Mouse (Mus musculus): ENCODE results near the gene Hunk. TPM values are rescaled to one million over a fixed set of nuclear protein-coding genes. Genes with fewer than 3 reads are reported as not detected.

The Hunk gene
- polyA plus RNA-seq, 1 experiment from 2014 or later, result 7.1 TPM

DNA sequence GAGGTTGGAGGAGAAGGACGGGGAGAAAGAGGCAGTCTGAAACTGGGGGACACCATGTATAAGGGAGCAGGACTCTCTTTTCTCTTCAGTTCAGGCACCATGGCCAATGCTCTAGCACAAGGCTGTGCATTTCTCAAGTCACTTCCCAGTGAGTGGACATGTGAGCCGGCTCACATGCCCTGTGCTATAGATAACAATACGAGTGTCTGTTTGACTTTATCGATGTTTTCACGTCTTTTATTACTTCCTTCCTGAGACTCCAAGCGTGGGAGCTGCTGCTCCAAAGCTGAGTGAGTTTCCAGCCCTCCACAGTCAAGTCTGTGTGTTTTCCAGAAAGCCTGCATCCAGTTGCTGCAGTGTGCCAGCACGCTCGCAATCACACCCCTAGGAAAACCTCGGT is 158.4 kb downstream of the Hunk start:
- Histone ChIP-seq H3K9ac (no peak overlapping the region), H3K27me3 (no peaks in the 10 kb centered on the region), H3K4me2 (no peak overlapping the region), H3K4me3 (no peak overlapping the region), H3K27ac (replicated peaks) (no peak overlapping the region), H3K4me1 (replicated peaks) (peaks cover 3% of the 10 kb centered on the region; the same call in 1 of the 2 replicates), H3K9me3 (no peaks in the 10 kb centered on the region), H3K36me3 (no peaks in the 10 kb centered on the region)
- WGBS, result 85% methylated on average over 9 of the region's 9 CpGs
- no peak for ATAC-seq (ENCODE audit: low FRiP score, low read depth)

DNA sequence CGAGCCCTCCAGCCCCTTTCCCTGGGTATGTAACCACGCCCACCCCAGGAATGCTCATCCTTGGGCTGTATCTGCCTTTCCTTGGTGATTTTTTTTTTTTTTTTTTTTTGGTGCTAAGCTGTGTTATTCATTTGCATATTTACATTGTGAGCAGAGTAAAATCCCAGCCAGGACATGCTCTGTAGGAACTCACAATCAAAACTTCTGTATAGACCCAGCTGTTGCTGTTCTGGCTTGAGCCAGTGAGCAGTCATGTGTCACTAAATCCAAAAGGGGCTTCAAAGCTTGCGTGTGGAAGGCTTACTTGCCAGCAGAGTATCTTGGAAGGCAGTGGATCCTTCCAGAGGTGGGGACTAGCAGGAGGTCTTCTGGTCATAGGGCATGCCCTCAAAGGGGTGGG is 159.7 kb downstream of the Hunk start:
- ATAC-seq (ENCODE audit: low FRiP score, low read depth), result no peak
- Histone ChIP-seq H3K4me1 (replicated peaks) (peaks cover 3% of the 10 kb centered on the region; the same call in 1 of the 2 replicates), H3K9ac (no peak overlapping the region), H3K27ac (replicated peaks) (no peak overlapping the region), H3K4me3 (no peak overlapping the region), H3K27me3 (no peaks in the 10 kb centered on the region), H3K9me3 (no peaks in the 10 kb centered on the region), H3K4me2 (no peak overlapping the region), H3K36me3 (no peaks in the 10 kb centered on the region)
- WGBS, result 59% methylated on average over 3 of the region's 3 CpGs

DNA sequence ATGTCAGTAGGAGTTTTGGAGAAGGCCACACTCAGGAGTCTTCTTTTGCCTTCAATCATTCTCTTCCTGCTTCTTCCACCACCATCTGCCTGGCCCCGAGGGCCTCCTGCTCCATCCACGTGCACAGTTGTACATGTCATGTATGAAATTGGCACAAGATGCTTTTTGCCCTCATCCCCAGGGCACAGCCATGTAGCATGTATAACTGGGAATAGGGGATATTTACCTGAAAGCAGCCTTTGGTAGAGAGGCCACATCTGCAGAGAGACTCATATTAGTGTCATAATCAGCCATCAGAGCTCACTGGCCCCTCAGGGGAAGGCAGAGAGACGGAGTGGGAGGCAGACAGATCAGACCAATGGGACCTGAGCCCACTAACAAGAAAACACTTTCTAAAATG is 160.8 kb downstream of the Hunk start:
- H3K27ac ChIP-seq (replicated peaks), result no peak overlapping the region
- WGBS, result 69% methylated on average over 3 of the region's 3 CpGs
- no peaks in the 10 kb centered on the region for H3K27me3 ChIP-seq
- no peak for ATAC-seq (ENCODE audit: low FRiP score, low read depth)
- no peaks in the 10 kb centered on the region for H3K9me3 ChIP-seq
- H3K4me1 ChIP-seq (replicated peaks), result peaks cover 3% of the 10 kb centered on the region; the same call in 1 of the 2 replicates
- H3K36me3 ChIP-seq, result no peaks in the 10 kb centered on the region
- H3K4me3 ChIP-seq, result no peak overlapping the region
- H3K9ac ChIP-seq, result no peak overlapping the region
- H3K4me2 ChIP-seq, result no peak overlapping the region

DNA sequence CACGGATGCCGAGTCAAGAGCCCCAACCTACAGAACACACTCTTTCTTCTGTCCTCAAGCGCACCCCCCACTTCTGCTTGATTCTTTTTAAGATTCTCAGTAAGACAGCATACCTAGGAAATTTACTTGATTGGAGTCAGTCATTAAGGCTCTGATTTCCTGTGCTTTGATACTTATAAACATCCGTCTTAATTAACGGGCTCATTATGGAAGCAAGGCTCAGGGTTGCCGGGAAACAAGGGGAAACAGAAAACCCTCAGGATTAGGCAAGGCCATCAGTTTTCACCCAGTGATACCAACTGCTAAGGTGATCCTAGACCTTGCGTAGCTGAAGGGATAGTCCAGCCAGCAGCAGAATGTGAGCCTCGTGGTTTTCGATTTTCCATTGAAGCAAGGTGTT is 162.2 kb downstream of the Hunk start:
- no peak overlapping the region for H3K27ac ChIP-seq (replicated peaks)
- no peak overlapping the region for H3K9ac ChIP-seq
- H3K36me3 ChIP-seq, result no peaks in the 10 kb centered on the region
- peaks cover 3% of the 10 kb centered on the region; the same call in 1 of the 2 replicates for H3K4me1 ChIP-seq (replicated peaks)
- no peaks in the 10 kb centered on the region for H3K9me3 ChIP-seq
- ATAC-seq (ENCODE audit: low FRiP score, low read depth), result no peak
- H3K27me3 ChIP-seq, result no peaks in the 10 kb centered on the region
- no peak overlapping the region for H3K4me2 ChIP-seq
- no peak overlapping the region for H3K4me3 ChIP-seq
- 68% methylated on average over 9 of the region's 9 CpGs for WGBS

Other genes starting within 250 kb of the Hunk start
- gene Tiam1, start 242.2 kb upstream of the Hunk start, polyA plus RNA-seq (2015; fragmentation: Nextera tagmentation; extraction: Ambion mirVana), result 23.8 and 27.3 TPM in 2 replicates
- 957 and 969 TPM in 2 replicates for gene Sod1, start 165.3 kb upstream of the Hunk start, polyA plus RNA-seq (2015; fragmentation: Nextera tagmentation; extraction: Ambion mirVana)
- gene Scaf4, start 101.5 kb upstream of the Hunk start, polyA plus RNA-seq (2015; fragmentation: Nextera tagmentation; extraction: Ambion mirVana), result 25.5 and 29.2 TPM in 2 replicates